Mouse (Mus musculus) spleen, postnatal 10 days (tissue): Measurements from ENCODE around the gene Treh.

ENCODE experiments used
- DNase-seq, 2 experiments: peaks; one replicate each; pipeline ENCODE4 v3.0.0; 2021 to 2022; ENCODE audit warnings: low spot score in 2 of 2

The Treh gene

DNA sequence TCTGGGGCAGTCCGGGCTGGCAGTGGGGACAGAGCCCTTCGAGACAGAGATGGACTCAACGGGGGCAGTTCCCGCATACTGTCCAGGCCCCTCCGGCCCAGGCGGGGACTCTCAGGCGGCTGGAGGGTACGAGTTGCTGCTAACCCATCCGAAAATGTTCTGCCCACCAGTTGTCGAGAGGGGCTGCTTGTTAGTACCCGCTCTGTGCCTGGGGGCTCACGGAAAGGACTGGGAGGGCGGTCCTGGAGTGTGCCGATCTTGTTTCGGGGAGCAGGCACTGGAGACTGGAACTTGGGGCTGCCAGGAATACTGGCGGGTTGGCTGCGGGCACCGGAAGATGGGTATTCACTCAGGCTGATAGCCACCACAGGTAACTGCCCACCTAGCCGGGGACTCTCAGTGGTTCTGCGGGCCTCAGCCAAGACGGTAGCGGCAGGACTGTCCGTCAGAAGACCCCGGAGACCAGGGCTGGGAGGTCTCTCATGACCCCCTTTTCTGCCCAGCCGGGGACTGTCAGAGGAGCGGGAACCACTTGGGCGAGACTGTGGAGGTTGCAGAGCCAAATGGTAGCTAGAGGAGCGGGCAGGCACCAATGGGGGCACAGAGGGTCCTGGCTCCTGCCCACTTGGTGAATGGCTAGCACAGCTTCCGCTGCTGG, 42.8 kb downstream of the Treh start:
- DNase-seq: no peak

DNA sequence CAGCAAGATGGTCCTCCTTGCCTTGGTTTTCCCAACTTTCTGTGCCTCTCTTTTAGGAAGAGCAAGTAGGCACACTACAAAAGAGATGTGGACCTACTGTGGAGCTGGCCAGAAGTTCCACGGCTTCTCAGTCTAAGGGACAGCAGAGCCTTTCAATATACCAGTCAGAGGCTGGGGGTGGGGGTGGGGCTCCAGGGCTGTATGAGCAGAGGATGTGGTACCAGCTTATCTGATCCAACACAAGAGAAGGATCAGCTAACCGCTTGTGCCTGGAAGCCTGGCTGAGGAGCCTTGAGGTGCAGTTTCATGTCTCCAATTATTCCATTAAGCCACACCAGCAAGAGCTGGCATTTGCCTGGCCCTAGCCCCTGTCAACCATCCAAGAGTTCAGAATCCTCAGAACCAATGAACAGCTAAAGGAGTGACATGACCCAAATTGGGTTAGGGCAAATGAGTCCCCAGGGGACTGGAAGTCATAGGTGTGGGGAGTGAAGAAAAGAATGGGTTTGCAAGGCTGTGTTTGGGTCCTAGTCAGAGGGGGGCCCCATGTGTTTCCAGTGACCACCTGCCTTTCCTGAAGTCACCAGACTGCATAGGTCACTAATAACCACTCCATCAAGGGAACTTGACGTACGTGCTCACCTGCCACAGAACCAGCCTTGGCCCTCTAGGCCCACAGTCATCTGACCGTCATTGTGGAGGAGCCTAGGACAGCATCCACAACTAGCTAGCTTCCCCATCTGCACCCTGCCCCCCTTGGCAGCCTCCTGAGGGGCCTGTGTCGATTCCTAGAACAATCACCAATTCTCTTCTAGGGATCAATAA, 44.2 kb downstream of the Treh start:
- no peak for DNase-seq

DNA sequence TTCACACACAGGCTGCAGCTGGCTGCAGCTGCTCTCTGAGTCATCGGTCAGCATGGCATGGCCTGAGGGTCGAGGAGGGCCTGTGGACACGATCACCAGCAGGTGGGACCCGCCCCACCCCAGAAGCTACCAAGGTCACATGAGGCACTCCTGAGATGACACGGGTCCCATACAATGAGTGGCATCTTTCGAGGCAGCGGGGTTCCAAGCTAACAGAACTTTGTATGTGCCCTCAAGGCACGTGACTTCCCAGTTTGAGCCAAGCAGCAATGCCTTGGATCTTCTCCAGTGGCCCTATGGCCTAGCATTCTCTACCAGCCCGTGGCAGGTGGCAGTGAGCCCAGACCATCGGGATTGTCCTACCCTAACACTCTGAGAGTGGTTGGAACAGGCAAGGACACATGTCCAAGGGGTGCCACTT, 44.8 kb downstream of the Treh start:
- DNase-seq: no peak

DNA sequence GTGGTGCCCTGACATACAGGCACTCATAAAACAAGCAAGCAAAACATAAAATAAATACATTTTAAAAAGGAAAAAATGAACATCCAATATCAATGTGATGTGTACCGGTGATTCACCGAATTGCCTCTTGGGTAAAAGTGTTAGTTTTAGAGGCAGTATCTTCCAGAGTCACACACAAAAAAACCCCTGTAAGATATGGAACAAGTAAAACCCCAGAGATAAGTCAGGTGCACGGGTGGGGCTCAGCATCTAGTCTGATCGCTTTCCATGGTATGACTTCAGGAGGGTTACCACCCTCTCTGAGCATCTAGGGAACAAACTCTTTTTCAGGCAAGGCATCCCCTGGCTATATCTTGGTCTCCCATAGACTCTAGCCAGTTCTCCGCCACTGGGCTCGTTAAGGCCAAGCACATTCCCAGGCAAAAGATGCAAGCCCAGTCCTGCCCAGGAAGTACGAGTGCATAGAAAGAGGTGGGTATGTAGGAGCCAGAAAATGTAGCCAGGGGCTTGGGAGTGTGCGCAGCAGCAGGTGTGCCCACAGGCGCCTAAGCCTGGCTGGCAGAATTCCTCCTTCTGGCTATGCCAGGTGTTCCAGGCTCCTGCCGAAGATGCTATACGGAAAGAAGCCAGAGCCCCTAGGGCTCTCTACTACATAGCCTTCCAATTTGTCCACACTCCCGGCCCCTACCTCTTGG, 46.1 kb downstream of the Treh start:
- DNase-seq: no peak

DNA sequence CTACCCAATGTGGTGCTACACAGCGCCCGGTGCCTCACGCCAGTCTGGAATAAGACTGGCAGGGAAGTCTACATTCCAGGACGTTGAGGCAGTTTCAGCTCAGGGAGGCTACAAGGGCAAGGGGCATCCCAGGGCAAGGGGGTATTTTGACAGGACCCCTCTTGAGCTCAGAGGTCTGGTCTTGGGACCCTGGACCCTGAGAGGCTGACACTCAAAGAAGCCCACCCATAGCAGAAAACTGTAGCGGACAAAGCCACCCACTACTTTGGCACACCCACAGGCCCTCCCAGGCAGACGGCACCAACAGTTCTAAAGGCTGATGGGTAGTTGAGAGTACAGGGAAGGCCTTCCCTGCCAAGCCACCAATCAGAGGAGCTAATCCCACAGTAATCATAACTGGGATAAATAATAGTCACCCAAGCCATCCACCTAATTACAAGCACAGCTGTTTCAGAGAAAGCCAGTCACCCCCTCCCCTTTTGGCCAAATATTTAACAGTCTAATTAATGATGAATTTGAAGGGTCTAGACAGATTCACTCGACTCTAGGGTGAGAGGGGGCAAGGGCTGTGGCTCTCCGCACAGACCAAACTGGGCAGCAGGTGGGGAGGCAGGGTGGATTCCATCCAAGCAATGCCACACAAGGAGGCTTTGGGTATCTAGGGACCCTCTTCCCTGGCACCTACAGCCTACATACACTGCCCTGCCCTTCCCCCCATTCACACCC, 46.8 kb downstream of the Treh start:
- DNase-seq: no peak

DNA sequence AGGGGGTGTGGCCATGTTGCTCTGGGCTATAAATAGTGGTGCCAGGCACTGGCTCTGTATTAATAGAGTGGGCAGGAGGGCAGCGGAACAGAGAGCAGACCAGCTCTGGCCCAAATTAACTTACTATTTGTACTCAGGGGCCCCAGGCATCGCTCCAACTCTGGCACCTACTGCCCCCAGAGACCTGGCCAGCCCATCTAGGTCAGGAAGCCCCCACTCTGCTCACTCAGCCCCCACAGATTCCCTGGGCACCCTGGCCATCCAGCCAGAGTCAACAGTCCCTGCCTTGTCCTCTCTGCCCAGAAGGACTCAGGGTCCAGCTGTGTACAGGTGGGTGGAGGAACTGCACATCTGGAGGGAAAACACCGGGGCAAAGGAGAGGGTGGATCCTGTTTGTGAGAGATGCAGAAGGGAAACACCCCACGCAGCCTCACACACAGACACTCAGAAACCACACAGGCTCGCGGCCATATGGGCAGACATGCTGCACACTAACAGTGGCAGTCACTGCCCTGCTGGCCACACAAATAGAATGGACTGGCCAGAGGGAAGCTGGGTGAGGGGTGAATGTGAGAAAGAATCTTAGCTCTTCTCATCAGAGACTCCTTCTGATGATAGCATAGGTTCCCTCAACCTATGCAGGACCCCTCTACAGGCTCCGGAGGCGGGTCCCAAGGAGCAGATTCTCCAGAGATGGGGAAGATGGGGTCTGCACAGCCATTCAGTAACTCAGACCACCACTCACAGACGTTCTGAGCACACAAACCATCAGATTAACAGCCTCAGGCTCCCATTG, 47.5 kb downstream of the Treh start:
- no peak for DNase-seq

DNA sequence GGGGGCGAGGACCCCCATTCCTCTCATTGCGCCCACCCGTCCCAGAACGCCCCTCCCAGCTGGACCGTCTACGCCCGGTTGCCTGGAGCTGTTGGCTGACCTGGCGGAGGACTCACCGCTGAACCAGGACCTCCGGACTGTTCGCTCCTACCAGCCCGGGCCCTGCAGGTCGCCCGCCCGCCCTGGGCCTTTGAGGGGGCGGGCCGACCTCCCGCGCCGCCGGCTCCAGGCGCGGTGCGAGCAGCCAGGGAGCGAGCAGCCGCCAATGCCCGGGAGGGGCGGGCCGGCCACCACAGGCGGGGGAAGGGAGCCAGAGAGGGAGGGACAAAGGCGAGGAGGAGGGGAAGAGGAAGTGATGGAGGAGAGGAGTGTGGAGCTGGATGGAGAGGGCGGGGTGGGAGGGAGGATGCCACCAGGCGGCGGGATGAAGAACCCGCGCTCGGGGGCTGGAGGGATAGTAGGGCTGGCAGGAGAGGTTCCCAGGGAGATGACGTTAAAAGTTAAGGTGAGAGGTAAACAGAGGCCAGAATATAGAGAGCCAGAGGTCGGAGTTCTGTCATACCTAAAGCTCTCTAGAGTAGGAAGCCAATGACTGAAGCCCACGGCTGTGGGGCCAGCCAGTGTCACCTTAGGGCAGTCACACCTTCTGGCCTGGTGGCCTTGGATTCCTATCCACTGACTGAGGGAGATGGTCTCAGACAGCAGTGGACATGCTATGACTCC, 48.3 kb downstream of the Treh start:
- peak in 1 of 2 experiments; percentile 55 for DNase-seq

DNA sequence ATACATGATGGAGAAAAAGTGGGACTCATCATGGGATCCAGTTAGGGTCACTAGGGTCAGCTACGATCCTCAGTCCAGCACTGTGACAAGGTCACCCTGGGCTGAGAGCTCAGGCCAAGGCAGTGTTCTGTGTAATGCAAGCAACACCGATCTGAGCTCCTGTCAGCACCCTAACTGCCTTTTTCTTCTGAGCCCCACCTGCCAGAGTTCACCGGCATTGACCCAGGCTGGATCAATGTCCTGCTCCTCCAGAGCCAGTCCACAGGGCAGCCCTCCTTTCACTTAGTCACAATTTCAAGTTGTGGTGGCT, 48.8 kb downstream of the Treh start:
- DNase-seq: no peak

DNA sequence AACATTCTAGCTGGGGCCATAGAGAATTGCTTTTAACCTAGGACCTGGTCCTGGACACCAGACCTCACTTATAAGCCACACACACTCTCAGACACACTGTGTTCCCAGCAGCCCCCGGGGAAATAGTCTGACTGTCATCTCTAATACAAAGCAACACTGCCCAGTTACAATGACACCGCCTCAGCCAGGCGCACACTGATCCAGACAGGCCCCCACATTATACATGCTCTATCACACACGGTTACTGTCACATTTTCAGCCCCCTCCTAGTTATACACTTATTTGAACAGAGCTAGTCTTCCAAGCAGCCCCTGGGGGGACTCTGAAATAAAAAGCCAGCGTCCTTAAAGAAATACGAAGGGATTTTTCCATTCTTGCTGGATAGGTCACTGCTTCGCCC, 49.5 kb downstream of the Treh start:
- DNase-seq: no peak

DNA sequence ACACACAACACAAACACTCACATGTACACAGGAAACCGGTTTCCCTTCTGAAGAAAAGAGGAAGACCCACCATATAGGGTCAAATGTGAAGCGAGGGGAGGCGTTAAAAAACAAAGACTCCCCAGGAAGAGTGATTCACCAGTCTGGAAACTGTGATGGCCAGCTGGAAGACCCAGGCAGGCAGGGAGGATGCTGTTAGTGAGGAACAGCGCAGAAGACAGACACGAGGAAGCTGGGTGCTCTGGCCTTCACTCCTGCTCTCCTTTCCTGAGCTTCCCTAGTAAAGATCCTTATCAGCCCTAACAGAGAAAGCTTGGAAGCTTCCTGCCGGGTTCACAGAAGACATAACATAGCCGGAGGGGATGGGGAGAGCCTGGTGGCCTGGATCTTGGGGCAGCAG, 50.0 kb downstream of the Treh start:
- no peak for DNase-seq

DNA sequence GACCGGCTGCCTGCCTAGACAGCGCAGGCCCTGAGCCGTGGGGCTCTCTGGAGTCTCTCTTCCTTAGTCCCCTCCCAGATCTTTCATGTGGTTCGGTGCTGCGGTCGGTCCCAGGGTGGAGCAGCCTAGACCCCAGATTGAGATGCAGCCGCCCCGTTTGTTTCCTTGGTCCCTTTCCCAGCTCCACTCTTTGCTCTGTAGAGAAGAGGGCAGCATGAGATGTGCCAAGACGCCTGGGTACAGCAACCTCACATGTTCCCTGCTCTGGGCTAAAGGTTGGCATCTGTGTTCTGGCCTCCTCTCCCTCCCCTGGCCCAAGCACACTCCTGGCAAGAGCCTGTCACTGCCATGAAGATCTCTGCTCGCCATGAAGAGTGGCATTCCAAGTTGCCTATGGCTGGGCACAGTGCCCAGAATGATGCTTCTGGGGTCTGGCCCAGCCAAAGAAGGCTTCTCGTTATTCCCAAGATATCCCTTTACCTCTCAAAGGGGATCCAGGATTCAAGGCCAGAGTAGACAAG, 50.5 kb downstream of the Treh start:
- no peak for DNase-seq

DNA sequence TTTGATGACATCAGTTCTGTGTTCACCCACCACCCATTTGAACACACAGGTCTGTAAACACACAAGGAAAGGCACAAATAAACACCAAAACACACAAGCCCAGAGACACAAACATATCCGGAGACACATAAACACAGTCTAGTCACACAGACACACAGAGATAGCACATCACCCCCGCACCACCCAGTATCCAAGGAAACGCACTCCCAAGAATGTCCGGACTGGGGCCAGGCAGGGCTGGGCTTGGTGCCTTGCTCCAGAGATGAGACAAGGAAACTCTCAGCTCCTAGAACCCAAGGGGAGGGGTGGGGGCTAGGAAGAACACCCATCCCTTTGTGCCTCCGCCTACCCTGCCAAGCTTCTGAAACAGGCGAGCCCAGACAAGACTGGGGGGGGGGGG, 51.2 kb downstream of the Treh start:
- no peak for DNase-seq

DNA sequence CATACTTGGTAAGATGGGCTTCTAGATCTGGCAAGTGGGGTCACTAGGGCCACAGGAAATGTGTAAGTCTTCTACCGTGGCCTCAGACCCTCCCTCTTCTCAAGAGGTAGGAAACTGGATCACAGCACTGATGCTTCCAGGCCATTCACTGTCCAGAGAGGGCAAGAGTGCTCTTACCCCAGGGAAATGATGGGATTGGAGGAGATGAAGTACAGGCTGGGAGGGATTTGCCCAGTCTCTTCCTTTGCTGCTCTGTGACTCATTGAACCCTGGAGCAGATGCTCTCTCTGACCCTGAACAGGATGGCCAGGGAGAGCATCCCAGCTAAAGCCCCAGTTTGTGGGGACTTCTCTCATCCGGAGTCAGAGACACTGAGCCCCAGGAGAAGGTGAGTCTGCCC, 51.6 kb downstream of the Treh start:
- DNase-seq: no peak

DNA sequence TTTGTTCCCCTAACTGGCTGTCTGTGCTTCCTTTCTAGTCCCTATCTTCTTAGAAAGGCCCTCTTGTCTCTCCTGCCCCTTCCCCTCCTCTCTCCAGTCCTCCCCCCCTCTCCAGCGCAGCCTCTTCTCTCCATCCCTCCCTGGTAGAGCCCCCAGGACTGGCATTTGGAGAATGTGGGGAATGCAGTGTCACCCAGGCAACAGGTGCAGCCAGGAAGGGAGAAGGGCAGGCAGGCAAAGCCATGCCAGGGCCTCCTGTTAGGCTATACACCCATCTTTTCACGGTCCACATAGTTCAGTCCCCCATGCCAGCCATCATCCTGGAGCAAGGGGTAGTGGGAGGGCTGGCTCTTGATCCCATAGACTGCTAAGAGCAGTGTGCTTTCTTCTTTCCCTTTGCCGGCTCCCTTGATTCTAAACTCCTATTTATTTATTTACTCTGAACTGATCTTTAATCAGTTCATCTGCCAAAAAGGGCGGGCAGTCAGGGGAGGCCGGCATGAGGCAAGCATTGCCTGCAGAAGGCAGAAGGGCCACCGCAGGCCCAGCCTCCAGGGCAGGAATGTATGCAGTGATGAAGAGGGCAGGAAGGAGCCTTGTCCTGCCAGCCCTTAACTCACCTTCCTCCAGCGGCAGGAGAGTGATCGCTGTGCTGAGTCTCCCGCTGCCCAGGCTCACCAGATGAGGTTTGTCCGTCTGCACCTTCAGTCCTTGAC, 53.6 kb downstream of the Treh start:
- no peak for DNase-seq

DNA sequence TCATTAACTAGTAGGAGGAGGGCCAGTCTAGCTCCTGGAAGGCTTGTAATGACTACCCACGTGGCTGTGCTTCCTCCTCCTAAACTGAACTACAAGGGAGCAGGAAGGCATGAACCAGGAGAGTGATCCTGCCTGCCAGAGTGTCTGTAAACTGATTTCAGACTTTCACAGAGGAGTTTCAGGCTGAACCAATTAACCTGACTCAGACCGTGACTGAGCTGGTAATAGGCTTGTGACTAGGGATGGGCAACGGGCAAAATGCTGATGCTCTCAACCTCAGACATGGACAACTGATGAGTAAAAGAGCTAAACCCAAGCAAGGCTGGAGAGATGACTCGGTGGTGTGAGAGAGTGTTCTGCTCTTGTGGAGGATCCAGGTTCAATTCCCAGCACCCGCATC, 54.4 kb downstream of the Treh start:
- DNase-seq: no peak

DNA sequence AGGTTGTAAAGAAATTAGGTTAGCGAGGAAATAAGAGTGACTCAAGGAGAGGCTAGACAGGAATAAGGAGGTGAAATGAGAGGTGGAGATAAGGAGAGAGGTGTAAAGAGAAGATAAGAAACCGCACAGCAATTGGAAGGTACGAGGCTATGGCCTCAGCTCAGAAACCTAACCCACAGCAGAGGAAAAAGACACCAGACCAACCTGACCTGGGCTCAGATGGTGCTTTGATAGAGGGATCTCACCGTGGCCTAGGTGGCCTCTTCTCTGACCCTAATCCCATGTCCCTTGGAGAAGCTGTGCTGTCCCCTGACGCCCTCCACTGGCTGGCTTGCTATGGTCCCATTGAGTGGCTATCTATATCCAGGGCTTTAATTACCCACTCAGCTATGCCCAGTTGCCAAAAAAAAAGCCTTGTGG, 59.1 kb downstream of the Treh start:
- no peak for DNase-seq

DNA sequence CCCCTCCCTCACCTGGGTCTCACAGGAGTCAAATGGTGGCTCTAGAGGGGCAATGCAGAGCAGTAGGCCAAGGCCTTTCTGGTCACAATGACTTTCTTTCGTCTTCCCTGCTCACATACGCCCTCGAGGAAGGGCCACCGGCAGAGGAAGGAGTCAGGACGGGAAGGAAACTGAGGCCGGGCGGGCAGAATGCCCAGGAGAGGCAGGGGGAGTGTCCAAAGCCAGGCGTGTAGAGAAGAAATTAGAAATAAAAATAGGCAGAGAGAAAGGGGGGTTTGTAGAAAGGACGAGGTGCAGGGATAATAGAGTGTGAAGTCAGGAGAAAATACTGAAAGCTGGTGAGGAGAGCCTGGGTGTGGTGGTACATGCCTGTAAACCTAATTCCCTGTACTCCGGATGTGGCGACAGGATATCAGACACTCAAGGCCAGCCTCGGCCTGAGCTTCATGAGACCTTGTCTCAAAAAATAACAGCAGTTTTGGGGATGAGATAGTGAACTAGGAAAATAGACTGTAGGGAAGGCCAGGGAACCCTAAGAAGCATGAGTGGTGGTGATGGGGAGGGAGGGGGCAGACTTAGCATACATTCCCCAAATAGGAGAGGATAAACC, 60.0 kb downstream of the Treh start:
- no peak for DNase-seq

DNA sequence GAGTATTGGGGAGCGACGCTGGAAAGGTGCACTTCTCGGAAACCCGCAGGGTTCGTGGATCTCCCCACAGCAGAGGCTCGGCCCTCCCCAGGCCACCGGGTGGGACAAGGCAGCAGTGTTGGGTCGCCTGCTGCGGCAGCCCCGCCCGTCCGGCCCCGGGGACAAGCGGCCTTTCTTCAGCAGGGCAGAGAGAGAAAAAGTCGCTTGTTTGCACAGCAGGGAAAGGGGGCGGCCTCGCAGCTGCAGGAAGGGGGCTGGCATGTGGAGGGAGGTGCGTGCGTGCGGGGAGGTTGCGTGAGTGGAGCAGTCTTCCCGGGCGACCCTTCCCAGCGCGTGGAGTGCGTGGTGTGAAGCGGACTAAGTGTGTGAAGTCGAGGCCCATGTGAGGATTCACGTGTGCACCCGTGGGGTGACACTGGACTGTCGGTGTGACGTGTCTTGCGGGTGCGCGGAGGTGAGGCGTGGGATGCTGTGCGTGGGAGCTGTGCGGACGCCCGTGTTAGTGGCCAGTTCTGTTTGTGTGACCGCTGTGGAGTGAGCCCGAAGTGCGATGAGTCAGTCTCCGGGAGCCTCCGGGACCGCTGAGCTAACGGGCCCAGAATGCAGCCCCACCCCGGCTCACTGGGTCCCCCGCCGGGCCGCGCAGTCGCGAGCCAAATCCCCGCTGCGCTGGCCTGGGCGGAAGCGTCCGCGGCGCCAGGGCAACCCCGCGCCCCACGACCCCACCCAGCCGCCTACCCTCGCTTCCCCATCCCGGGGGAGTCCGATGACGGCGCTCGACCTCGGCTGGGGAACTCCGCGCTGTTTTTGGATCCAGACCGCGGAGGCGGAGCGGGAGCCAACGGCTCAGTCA, 60.9 kb downstream of the Treh start:
- DNase-seq: no peak
